Comparison of ENCODE assay signal across 8 mouse cellular contexts in genomic region chr14:98241906-98242305, GRCm38 (mm10).
A peak's percentile ranks its signal among the peaks of the same experiment; 100 is the strongest.
DNase-seq lines count a peak whose midpoint lies in the region; ATAC-seq and TF ChIP-seq lines count a peak whose summit lies in the region.
"Not testable (repeated sequence)": the region's sequence is repeated elsewhere in the genome, so short reads cannot be mapped to it uniquely, and the experiment has no call there.

No protein-coding gene starts in this region.

- not testable (repeated sequence) for H3K9ac ChIP-seq in lung, embryonic 14.5 days; lung, postnatal 0 days (replicated peaks; ENCODE audit: low read depth)

- H3K27ac ChIP-seq in lung, embryonic 14.5 days (ENCODE audit: low read depth); lung, postnatal 0 days (ENCODE audit: low read length): not testable (repeated sequence)

- H3K27me3 ChIP-seq in lung, embryonic 14.5 days (ENCODE audit: insufficient read depth, low read length); lung, postnatal 0 days (replicated peaks; ENCODE audit: insufficient read depth, low read length): not testable (repeated sequence)

- not testable (repeated sequence) for H3K4me1 ChIP-seq in lung, embryonic 14.5 days (ENCODE audit: insufficient read depth); lung, postnatal 0 days (ENCODE audit: insufficient read depth, low read depth, low read length)

- not testable (repeated sequence) for H3K9me3 ChIP-seq in lung, embryonic 14.5 days (ENCODE audit: low read depth, low read length); lung, postnatal 0 days (ENCODE audit: low read length)

- not testable (repeated sequence) for TF ChIP-seq EP300 in lung, postnatal 0 days (IDR thresholded peaks at IDR 0.05)

- H3K4me2 ChIP-seq in lung, embryonic 14.5 days; lung, postnatal 0 days (replicated peaks; ENCODE audit: low read depth, low read length): not testable (repeated sequence)

- TF ChIP-seq CTCF in lung, embryonic 14.5 days (IDR thresholded peaks at IDR 0.05; ENCODE audit: low read depth); lung, postnatal 0 days (IDR thresholded peaks at IDR 0.05): not testable (repeated sequence)

- ATAC-seq in lung, embryonic 14.5 days (ENCODE audit: insufficient read depth), result peak; percentile 71; the same call in 1 of the 2 replicates
- ATAC-seq in lung, postnatal 0 days, result not testable (repeated sequence)

- H3K4me3 ChIP-seq in lung, embryonic 14.5 days (ENCODE audit: low read depth, low read length); lung, postnatal 0 days (ENCODE audit: low read depth, low read length): not testable (repeated sequence)

- 37% methylated on average over 12 of the region's 12 CpGs for WGBS in lung, embryonic 14.5 days
- WGBS in lung, postnatal 0 days, result 56% methylated on average over 12 of the region's 12 CpGs

- DNase-seq in R1 (ENCODE audit: low read depth, low spot score) (peak; percentile 4), ZHBTc4 (ENCODE audit: low read depth, low spot score) (peak; percentile 30)
- peak; percentile 66 for DNase-seq in lung, embryonic 14.5 days
- DNase-seq in lung, postnatal 0 days (ENCODE audit: low spot score), result peak; percentile 8
- peak; percentile 26 for DNase-seq in lung, postnatal 10 days
- DNase-seq in lung, postnatal 14 days, result peak; percentile 4
- DNase-seq in lung, postnatal 36 days, result peak; percentile 2
- DNase-seq in lung, postnatal 4 days, result peak; percentile 8 to 54

- not testable (repeated sequence) for H3K36me3 ChIP-seq in lung, embryonic 14.5 days (ENCODE audit: insufficient read depth); lung, postnatal 0 days (ENCODE audit: insufficient read depth, low read length)

Comparison
In these comparisons a context has a peak if more than half of its experiments do, and no peak if none do; other contexts are left out.
1. DNase-seq: peak in every context shown above with its lines; median percentile 66 in lung, embryonic 14.5 days; 31 in lung, postnatal 4 days; 30 in ZHBTc4; 26 in lung, postnatal 10 days; 8 in lung, postnatal 0 days; 4 in R1; 4 in lung, postnatal 14 days; 2 in lung, postnatal 36 days.